Mouse (Mus musculus): ENCODE data around the gene Fam110c. TPM values are rescaled to one million over a fixed set of nuclear protein-coding genes. Genes with fewer than 3 reads are reported as not detected.

The Fam110c gene
- total RNA-seq, 2 experiments from 2014 or later: 0.26 to 0.52 TPM

- DNase-seq: no peak
- intact Hi-C loops (cut with DNase I): no loop called here
Observed at GRCm38 (mm10) chr12:31101190-31101589, 27.5 kb downstream of the Fam110c start.

- no peak for DNase-seq
- intact Hi-C loops (cut with DNase I): no loop called here
Observed at GRCm38 (mm10) chr12:31101821-31102220, 28.2 kb downstream of the Fam110c start.

- intact Hi-C loops (cut with DNase I): loop anchor here (5.0 kb wide), 3 partner anchors 216 to 601 kb away; no protein-coding TSS in a partner anchor
- peak; percentile 53 to 76 for DNase-seq
Observed at GRCm38 (mm10) chr12:31116005-31116466, 42.4 kb downstream of the Fam110c start.

GRCm38 (mm10) chr12:31120535-31120934 is 46.9 kb downstream of the Fam110c start:
- intact Hi-C loops (cut with DNase I): no loop called here
- no peak for DNase-seq

- intact Hi-C loops (cut with DNase I): no loop called here
- no peak for DNase-seq
Observed at GRCm38 (mm10) chr12:31122892-31123622, 49.4 kb downstream of the Fam110c start.

GRCm38 (mm10) chr12:31126071-31126470 is 52.4 kb downstream of the Fam110c start:
- DNase-seq: no peak
- intact Hi-C loops (cut with DNase I): loop anchor here (2.0 to 5.0 kb wide), 3 partner anchors 43 to 191 kb away; no protein-coding TSS in a partner anchor

- intact Hi-C loops (cut with DNase I): loop anchor here (5.0 kb wide), 1 partner anchor 188 kb away; no protein-coding TSS in a partner anchor
Observed at GRCm38 (mm10) chr12:31129548-31129947, 55.9 kb downstream of the Fam110c start.

More at GRCm38 (mm10) chr12:31129548-31129947, 55.9 kb downstream of the Fam110c start:
- DNase-seq: no peak

Other genes starting within 250 kb of the Fam110c start
- under 1 TPM; 0.34 to 0.35 TPM for gene Alkal2, start 189.5 kb upstream of the Fam110c start, total RNA-seq (2021)
- gene Acp1, start 162.3 kb upstream of the Fam110c start, total RNA-seq (2021): 10 to 100 TPM; 43.1 to 44.8 TPM
- 1 to 10 TPM; 2.6 to 2.8 TPM for gene Sh3yl1, start 162.2 kb upstream of the Fam110c start, total RNA-seq (2021)
- not detected for gene Gm6993, start 166.9 kb downstream of the Fam110c start, total RNA-seq (2021)
- 100 to 1,000 TPM; 250 to 255 TPM for gene Lamb1, start 191.4 kb downstream of the Fam110c start, total RNA-seq (2021)

All from heart, postnatal 10 days (tissue).